Mouse (Mus musculus) kidney, postnatal 4 days (tissue): ENCODE data around the gene Hist4h4.
"Not testable (repeated sequence)": the region's sequence is repeated elsewhere in the genome, so short reads cannot be mapped to it uniquely, and the experiment has no call there.

Source experiments
- DNase-seq, 2 experiments: peaks; one replicate each; pipeline ENCODE4 v3.0.0; 2021; ENCODE audit warnings: mixed read lengths in 2 of 2

Gene Hist4h4

GRCm38 (mm10) chr6:136813117-136813516 is 8.9 kb upstream of the Hist4h4 start:
- peak in 1 of 2 experiments; percentile 48 for DNase-seq

- no peak for DNase-seq
Measured at GRCm38 (mm10) chr6:136811196-136811595, 7.0 kb upstream of the Hist4h4 start.

GRCm38 (mm10) chr6:136809673-136810072 is 5.5 kb upstream of the Hist4h4 start:
- no peak for DNase-seq

GRCm38 (mm10) chr6:136809077-136809476 is 4.9 kb upstream of the Hist4h4 start:
- DNase-seq, result peak in 1 of 2 experiments; percentile 48

GRCm38 (mm10) chr6:136808631-136809046 is 4.4 kb upstream of the Hist4h4 start:
- peak in 1 of 2 experiments; percentile 49 for DNase-seq

- DNase-seq, result peak; percentile 99
Measured at GRCm38 (mm10) chr6:136808014-136808417, 3.8 kb upstream of the Hist4h4 start, which contains the start of gene H2afj. H2afj (plus strand) TSS chr6:136808244.

GRCm38 (mm10) chr6:136807395-136808013 is 3.3 kb upstream of the Hist4h4 start:
- DNase-seq, result peak in 1 of 2 experiments; percentile 26

GRCm38 (mm10) chr6:136806819-136807218 is 2.6 kb upstream of the Hist4h4 start:
- no peak for DNase-seq

GRCm38 (mm10) chr6:136805409-136805775 is 1.2 kb upstream of the Hist4h4 start:
- DNase-seq, result no peak

GRCm38 (mm10) chr6:136804705-136805408 is 642 bp upstream of the Hist4h4 start:
- no peak for DNase-seq

- DNase-seq, result no peak
Measured at GRCm38 (mm10) chr6:136803093-136803738, 999 bp downstream of the Hist4h4 start.

- DNase-seq, result no peak
Measured at GRCm38 (mm10) chr6:136801274-136801673, 2.9 kb downstream of the Hist4h4 start.

GRCm38 (mm10) chr6:136800710-136801109 is 3.5 kb downstream of the Hist4h4 start:
- no peak for DNase-seq

- DNase-seq, result not testable (repeated sequence)
Measured at GRCm38 (mm10) chr6:136797874-136798693, 6.1 kb downstream of the Hist4h4 start.

- no peak for DNase-seq
Measured at GRCm38 (mm10) chr6:136795850-136796249, 8.4 kb downstream of the Hist4h4 start.

- no peak for DNase-seq
Measured at GRCm38 (mm10) chr6:136795110-136795509, 9.1 kb downstream of the Hist4h4 start.

GRCm38 (mm10) chr6:136793831-136794525 is 10.2 kb downstream of the Hist4h4 start:
- peak in 1 of 2 experiments; percentile 34 for DNase-seq

GRCm38 (mm10) chr6:136792884-136793758 is 11.1 kb downstream of the Hist4h4 start:
- no peak for DNase-seq

- DNase-seq, result peak; percentile 78 to 83
Measured at GRCm38 (mm10) chr6:136789391-136789971, 14.7 kb downstream of the Hist4h4 start.

- no peak for DNase-seq
Measured at GRCm38 (mm10) chr6:136782761-136783160, 21.5 kb downstream of the Hist4h4 start.

GRCm38 (mm10) chr6:136782146-136782545 is 22.1 kb downstream of the Hist4h4 start:
- no peak for DNase-seq
